Mouse (Mus musculus) heart, postnatal 10 days (tissue): ENCODE data around the gene Mis12. TPM values are rescaled to one million over a fixed set of nuclear protein-coding genes. Genes with fewer than 3 reads are reported as not detected.

ENCODE experiments used
- DNase-seq, 2 experiments: peaks; one replicate each; pipeline ENCODE4 v3.0.0; 2021
- intact Hi-C: fragments of 180-260 bp; cut with DNase I; formaldehyde crosslinking; loops from one replicate; pipeline ENCODE4 v1.15.1; 2025
- total RNA-seq, 2 experiments: library from RNA; stranded (reverse); gene quantifications; 2 replicates each; pipeline ENCODE4 v1.2.3; 2021

Gene Mis12
- total RNA-seq = 1 to 10 TPM; 9.0 to 9.5 TPM

DNA sequence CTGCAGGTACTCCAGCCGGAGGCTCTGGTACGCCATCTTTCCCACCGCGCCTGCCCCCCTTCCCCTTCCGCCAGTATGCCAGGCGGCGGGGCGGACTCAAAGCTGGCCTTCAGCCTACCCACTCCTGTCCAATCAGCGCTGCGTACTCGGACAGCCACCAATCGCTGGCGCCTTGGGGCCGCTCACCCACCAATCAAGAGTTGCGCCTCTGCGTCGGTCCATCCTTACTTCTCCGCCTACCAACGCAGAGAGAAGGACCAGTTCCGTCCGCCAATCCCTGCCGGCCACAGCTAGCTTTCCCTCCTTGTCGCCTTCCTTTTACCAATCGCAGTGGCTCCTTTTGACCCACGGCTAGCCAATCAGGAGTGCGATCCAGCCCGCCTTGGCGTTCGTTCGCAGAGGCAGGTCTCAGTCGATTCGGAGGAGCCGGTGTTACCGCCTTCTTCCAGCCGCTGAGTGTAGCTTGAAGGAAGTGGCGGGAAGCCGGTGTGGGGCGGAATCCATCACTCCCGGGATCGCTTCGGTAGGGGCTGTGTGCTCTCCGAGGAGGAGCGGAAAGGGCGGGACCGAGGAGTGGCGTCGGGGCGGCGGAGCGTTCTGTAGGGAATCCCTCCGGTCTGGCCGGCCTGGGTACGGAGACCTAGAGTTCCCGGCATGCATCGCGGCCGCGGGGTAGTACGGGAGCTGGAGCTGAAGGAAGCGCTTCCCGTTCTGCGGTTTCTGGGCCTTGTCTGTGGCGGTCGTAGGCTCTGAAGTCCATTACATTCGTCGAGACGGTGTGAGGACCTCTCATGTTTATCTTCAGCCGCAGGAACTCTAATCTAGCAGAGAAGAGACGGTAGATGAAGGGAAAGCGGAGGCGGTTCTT lies at the start of gene Mis12, which contains the start of gene Derl2:
TSS of gene Mis12 (plus strand) at position 411 of the 868 bp plus-strand sequence.
TSS of gene Derl2 (minus strand) at position 641 of the 868 bp plus-strand sequence.
- DNase-seq = peak; percentile 99
- intact Hi-C loops = loop anchor here (2.0 kb wide), 1 partner anchor 15 kb away; the partner anchor contains the start of gene Dhx33

- peak; percentile 94 to 96 for DNase-seq
- intact Hi-C loops = no loop called here
These were observed 49.4 kb upstream of the Mis12 start, which contains the start of the genes Nup88 and Rpain for GRCm38 (mm10) chr11:70969821-70970559. TSS of gene Nup88 (minus strand) at chr11:70969973. TSS of gene Rpain (plus strand) at chr11:70970213.

DNA sequence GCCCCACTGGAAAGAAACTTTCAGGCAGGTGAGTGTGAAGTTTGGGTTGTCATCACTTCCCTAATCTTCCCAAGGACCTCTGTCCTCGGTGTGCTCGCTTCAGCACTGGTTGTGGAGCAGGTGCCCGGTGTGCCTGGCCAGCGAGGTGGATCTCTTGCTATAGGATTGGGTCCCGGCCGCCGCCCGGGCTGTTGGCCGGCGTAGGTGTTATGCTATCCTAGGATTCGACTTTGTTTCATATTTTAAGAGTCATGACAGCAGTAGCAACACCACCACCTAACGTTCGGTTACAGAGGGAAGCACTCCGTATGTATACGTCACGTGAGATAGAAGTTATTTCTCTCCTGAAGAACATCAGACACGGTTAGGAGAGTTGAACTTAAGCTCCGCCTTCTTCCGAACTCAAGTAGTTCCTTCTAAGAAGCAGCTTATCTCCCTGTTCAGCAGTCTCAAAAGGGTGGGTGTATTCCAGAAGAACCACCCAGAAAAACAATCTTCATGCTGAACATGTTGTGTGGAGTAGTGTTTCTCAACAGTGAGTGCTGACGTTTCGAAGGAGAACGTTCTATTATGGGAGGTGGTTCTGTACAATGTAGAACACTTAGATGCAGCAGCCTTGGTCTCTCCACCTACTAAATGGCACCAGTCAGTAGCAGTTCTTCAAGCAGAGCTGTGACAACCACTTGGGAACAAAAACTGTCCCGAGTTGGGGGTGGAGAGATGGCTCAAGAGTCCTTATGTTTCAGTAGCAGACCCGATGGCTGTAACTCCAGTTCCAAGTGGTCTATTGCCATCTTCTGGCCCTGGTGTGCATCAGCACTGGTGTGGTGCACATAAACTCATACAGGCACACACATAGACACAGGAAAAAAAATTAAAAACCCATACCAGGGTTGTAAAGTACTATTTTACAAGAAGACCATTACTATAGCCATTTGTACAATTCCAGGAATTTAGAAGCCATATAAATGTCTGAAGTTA lies 48.6 kb upstream of the Mis12 start:
- DNase-seq = peak in 1 of 2 experiments; percentile 10
- intact Hi-C loops = no loop called here

- DNase-seq = no peak
- intact Hi-C loops = no loop called here
These were observed 46.8 kb upstream of the Mis12 start for GRCm38 (mm10) chr11:70972586-70972985.

DNA sequence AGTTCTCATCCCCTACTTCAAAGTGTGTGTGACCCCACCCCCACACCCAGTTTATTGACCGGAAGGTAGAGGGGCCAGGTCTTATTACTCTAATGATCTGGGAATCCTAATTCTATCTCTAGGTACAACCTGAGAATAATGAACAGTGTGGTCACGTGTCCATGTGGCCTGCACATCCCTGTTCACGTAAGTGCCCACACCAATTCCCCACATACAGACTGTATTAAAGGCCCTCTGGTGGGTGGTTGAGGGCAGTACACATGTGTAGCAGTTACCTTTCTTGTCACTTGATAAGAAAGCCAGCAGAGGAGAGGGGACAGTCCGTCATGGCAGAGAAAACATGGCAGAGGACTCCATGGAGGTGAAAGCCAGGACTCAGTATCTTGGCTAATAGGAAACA lies 45.5 kb upstream of the Mis12 start:
- no peak for DNase-seq
- intact Hi-C loops = no loop called here

DNA sequence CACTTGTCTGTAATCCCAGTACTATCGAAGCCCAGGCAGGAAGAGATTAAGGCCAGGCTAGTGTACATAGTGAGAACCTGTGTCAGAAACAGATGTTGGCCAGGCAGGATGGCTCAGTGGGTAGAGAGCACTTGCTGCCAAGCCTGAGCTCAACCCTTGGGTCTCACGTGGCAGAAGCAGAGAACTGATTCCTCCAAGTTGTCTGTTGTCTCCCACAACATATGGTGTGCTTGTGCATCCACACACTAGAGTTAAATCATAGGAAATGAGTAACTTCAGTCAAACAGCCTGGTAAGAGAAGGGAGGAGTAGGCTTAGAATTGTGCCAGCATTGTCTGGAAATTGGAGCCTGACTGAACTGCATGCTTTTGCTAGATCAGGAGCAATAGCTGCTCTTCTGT lies 44.2 kb upstream of the Mis12 start:
- intact Hi-C loops = no loop called here
- DNase-seq = no peak

- intact Hi-C loops = no loop called here
- DNase-seq = no peak
These were observed 42.1 kb upstream of the Mis12 start for GRCm38 (mm10) chr11:70977293-70977692.

GRCm38 (mm10) chr11:70980232-70980631 lies 39.2 kb upstream of the Mis12 start:
- intact Hi-C loops = loop anchor here (5.0 kb wide), 1 partner anchor 72 kb away; no protein-coding TSS in a partner anchor
- no peak for DNase-seq

DNA sequence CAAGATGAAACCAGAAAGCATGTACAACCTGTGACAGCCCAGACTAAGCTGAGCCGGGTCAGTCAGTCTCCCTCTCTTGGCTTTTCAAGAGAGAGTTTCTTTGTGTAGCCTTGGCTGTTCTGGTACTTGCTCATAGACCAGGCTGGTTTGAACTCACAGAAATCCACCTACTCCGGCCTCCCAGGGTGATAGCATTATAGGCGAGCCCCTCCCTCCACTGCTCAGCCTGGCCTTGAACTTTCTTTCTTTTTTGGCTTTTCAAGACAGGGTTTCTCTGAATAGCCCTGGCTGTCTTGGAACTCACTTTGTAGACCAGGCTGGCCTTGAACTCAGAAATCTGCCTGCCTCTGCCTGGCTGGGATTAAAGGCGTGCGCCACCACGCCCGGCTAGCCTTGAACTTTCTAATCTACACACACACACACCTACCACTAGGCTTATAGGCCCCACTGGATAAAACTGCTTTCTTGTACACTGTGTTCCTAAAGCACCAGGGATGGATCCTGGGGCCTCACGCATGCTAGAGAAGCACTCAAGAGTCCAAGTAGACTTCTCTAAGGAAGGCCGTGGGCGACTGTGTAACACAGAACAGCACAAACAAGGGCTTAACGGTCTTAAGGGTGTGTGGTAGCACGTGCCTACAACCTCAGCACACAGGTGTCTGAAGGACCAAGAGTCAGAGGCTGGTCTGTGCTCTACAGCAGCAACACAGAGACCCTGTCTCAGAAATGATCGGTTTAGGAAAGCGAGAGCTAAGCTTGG lies 38.5 kb upstream of the Mis12 start:
- intact Hi-C loops = loop anchor here (5.0 kb wide), 1 partner anchor 71 kb away; no protein-coding TSS in a partner anchor

GRCm38 (mm10) chr11:70982030-70982429 lies 37.4 kb upstream of the Mis12 start:
- DNase-seq = peak in 1 of 2 experiments; percentile 10

More for the DNA sequence above, 38.5 kb upstream of the Mis12 start:
- no peak for DNase-seq

GRCm38 (mm10) chr11:70982557-70983228 lies 36.7 kb upstream of the Mis12 start, which contains the start of gene C1qbp:
TSS of gene C1qbp (minus strand) at chr11:70983026.
- peak; percentile 95 to 97 for DNase-seq
- intact Hi-C loops = loop anchor here (5.0 kb wide), 1 partner anchor 70 kb away; no protein-coding TSS in a partner anchor

More at GRCm38 (mm10) chr11:70982030-70982429, 37.4 kb upstream of the Mis12 start:
- intact Hi-C loops = loop anchor here (5.0 kb wide), 1 partner anchor 70 kb away; no protein-coding TSS in a partner anchor

- DNase-seq = no peak
- intact Hi-C loops = no loop called here
These were observed 18.2 kb upstream of the Mis12 start for GRCm38 (mm10) chr11:71001167-71001566.

DNA sequence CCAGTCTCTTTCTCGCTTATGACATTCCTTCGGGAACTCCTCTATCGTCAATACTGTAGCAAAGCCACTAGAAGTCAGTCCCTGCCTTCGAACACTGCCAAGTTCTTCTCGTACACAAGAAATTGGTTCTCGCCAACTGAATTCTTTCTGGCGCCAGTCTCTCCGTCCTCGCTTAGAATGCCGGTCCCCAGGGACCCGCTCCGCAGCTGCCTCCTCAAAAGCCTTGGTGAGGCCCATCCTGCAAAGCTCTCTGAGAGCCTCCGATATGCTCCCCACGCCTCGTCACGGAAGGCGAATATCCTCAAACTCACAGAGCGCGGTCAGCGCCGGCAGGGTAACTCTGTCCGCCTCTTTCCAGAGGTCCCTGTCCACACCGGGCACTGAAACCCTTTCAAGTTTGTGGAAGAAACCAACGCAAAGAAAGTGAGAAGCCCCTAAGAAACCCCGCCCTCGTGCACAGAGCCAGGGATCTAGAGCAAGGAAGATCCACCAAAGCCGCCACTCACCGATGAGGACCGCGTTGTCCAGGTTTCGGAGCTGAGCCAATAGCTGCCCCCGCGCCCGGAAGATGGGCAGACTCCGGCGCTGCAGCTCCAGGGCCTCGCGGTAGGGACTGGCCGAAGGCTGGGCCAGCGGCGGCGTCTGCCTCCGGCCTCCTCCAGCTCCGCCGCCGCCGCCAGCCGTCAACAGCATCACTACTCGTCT lies 15.6 kb upstream of the Mis12 start:
- intact Hi-C loops = loop anchor here (2.0 kb wide), 1 partner anchor 15 kb away; the partner anchor contains the start of genes Derl2 and Mis12
- no peak for DNase-seq

DNA sequence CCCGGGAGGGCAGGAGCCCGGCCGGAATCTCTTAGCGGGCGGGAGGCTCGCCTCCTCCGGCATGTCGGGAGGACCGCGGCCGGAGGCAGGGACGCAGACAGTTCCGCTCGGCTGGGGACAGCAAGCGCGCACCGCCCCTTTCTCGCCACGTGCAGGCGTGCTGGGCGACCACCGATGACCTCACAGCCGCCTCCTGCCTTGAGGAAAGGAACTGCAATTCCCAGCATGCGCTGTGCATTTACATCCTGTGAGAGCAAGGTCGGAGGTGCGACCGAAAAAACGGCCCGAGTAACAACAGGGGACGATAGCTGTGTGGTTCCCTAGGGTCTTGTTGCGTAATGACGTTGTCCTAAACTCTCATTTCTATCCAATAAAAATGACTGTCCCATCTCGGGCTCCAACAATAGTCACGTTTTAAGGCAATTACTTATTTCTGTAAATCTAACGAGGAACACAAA lies 15.1 kb upstream of the Mis12 start, which contains the start of gene Dhx33:
TSS of gene Dhx33 (minus strand) at position 122 of the 458 bp plus-strand sequence.
- peak; percentile 99 for DNase-seq
- intact Hi-C loops = loop anchor here (2.0 kb wide), 1 partner anchor 14 kb away; the partner anchor contains the start of genes Derl2 and Mis12

- intact Hi-C loops = loop anchor here (2.0 kb wide), 1 partner anchor 14 kb away; the partner anchor contains the start of genes Derl2 and Mis12
- peak in 1 of 2 experiments; percentile 10 for DNase-seq
These were observed 14.4 kb upstream of the Mis12 start for GRCm38 (mm10) chr11:71005046-71005445.

DNA sequence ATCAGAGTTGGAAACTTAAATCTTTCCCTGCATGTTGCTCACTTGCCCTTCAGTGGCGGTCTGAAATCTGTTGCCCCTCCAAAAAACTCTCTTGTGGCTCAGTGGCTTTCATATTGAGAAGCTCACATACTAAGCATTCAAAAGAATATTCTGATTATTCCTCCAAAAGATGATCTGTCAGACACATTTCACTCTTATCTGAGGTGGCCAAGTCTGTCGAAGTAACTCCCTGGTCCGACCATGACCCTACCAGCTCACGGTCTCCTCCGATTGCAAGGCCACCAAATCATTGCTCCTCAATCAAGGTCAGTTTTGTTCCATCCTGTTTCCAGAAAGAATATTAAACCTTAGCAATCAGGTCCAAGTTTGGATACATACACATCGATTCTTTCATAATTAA lies 12.4 kb upstream of the Mis12 start:
- intact Hi-C loops = no loop called here
- DNase-seq = no peak

DNA sequence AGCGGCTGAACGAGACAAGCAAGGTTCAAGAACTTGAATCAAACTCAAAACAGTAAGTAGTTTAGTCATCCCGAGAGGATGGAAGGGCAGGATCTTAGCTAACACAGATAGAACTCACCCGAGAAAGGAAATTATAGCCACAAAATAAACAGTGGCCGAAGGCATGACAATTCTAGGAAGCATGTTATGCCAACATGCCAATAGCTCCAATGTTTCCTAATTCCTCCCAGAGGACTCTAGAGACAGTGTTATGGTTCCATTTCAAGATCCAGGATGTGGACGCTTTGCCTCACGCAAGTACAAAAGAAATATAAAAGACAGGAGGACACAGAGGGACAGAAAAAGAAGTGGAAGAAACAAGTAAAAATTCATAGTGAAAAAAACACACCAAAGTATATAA lies 11.6 kb upstream of the Mis12 start:
- no peak for DNase-seq
- intact Hi-C loops = no loop called here
